Mouse (Mus musculus) forebrain, embryonic 10.5 days (tissue): ENCODE measurements around the gene Sept11. TPM values are rescaled to one million over a fixed set of nuclear protein-coding genes. Genes with fewer than 3 reads are reported as not detected.

Source experiments
- DNase-seq: peaks from one replicate; pipeline ENCODE4 v3.0.0-alpha.2; 2017; ENCODE audit warnings: low spot score; ENCODE audit errors: extremely low spot score
- H3K27ac ChIP-seq: fragments of 300-500 bp; sonication (generic); 2 replicates; pipeline ENCODE4 v1.5.1; 2016; ENCODE audit warnings: mild to moderate bottlenecking
- H3K27me3 ChIP-seq: fragments of 300-500 bp; sonication (generic); 2 replicates; pipeline ENCODE4 v1.6.1; 2016; ENCODE audit warnings: mild to moderate bottlenecking; ENCODE audit not compliant: poor library complexity, severe bottlenecking
- H3K36me3 ChIP-seq: fragments of 300-500 bp; sonication (generic); replicated peaks from 2 replicates; pipeline ENCODE4 v1.6.1; 2016; ENCODE audit warnings: mild to moderate bottlenecking, moderate library complexity
- H3K4me1 ChIP-seq: fragments of 300-500 bp; sonication (generic); 2 replicates; pipeline ENCODE4 v1.6.1; 2016
- H3K4me3 ChIP-seq: fragments of 300-500 bp; sonication (generic); 2 replicates; pipeline ENCODE4 v1.5.1; 2016; ENCODE audit warnings: mild to moderate bottlenecking, moderate library complexity
- H3K9me3 ChIP-seq: fragments of 300-500 bp; sonication (generic); 2 replicates; pipeline ENCODE4 v1.6.1; 2016; ENCODE audit warnings: mild to moderate bottlenecking, moderate library complexity
- WGBS: fragments of 180-500 bp; shearing (Covaris S2); methylation state at CpG from one replicate; pipeline ENCODE4 v1.1.7; 2016; 5-methylcytosine and 5-hydroxymethylcytosine counted together
- polyA plus RNA-seq: library from polyadenylated mRNA; unstranded; fragments of >200 nt; fragmentation: Nextera tagmentation; extraction: Ambion mirVana; gene quantifications from 2 replicates; pipeline ENCODE4 v1.2.1, GENCODE M21; 2016

Gene Sept11
- polyA plus RNA-seq, 1 experiment from 2014 or later = 277 TPM

DNA sequence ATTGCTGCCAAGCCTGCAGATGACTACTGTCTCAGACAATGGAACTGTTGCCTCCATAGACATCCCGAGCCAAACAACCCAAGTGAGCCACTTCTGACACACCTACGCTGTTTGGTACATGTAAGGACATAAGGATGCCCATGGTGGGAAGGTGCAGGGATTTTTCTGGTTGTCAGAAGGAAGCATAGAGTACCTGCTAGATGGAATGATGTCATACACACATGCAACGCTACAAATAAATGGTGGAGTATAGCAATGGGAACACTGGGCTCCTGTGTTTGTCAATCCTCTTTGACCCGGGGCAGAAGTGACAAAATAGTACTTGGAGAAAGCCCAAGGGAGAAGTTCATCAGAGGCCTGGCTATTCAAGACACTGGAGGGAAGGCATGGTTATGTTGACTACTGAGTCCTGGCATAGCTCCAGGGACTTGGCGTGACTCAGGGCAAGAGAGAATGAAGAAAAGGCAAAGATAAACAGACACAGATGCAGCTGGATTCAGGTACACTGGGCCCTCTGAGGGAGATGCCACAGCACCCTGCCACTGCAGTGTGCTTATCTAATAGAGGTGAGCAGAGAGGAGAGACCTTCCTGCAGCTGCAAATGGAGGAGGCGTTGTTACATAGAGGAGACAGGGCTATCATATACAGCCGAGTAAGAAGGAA, 15.4 kb upstream of the Sept11 start:
- WGBS = 90% methylated on average over 7 of the region's 7 CpGs
- no peaks in the 10 kb centered on the region for H3K27me3 ChIP-seq
- H3K27ac ChIP-seq = no peak overlapping the region
- no peaks in the 10 kb centered on the region for H3K36me3 ChIP-seq
- no peaks in the 10 kb centered on the region for H3K9me3 ChIP-seq
- no peak for DNase-seq
- no peak overlapping the region for H3K4me3 ChIP-seq
- H3K4me1 ChIP-seq = no peaks in the 10 kb centered on the region; the same call in 1 of the 2 replicates

DNA sequence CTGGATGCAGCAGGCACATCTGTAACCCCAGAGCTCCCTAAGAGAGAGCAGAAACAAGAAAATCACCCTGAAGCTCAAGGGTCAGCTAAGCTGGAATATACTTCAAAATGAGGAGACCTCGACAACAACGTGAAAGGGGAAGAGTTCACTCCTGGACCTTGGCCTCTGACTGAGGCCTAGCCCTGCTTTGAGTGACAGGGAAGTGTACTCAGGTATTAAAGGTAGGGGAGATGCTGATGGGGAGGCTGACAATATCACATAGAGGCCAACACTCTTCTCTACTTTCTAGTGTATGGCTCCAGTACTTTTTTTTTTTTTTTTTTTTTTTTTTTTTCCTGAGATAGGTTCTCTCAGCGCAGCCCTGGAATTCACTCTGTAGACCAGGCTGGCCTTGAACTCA, 13.6 kb upstream of the Sept11 start:
- no peak for DNase-seq
- Histone ChIP-seq H3K27ac (no peak overlapping the region), H3K4me1 (no peaks in the 10 kb centered on the region; the same call in 1 of the 2 replicates), H3K9me3 (no peaks in the 10 kb centered on the region), H3K36me3 (no peaks in the 10 kb centered on the region), H3K4me3 (no peak overlapping the region), H3K27me3 (no peaks in the 10 kb centered on the region)
- WGBS = 87% methylated on average over 3 of the region's 3 CpGs

GRCm38 (mm10) chr5:93085015-93085598, 8.1 kb upstream of the Sept11 start:
- DNase-seq = no peak
- no peaks in the 10 kb centered on the region for H3K4me1 ChIP-seq
- no peaks in the 10 kb centered on the region for H3K36me3 ChIP-seq
- no peaks in the 10 kb centered on the region for H3K9me3 ChIP-seq
- WGBS = 68% methylated on average over 4 of the region's 4 CpGs
- no peaks in the 10 kb centered on the region for H3K27me3 ChIP-seq
- H3K4me3 ChIP-seq = no peak overlapping the region
- H3K27ac ChIP-seq = no peak overlapping the region

DNA sequence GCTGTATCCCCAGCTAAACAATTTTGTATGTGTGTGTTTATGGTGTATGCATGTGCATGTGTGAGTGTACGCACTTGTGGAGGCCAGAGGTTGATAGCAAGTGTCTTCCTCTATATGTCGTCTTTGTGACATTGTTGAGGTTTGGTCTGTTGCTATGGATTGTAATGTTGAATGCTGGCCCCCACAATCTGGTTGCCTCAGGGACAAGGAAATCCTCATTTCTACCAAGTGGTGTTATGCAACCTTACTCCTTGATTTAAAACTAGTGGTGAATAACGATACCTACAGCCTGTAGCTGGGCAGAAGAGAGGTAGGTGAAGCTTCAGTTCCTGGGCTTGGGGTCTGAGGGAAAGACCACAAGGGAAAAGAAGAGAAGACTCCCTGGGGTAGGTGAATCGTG, 7.3 kb upstream of the Sept11 start:
- WGBS = 88% methylated on average over 4 of the region's 4 CpGs
- no peak overlapping the region for H3K4me3 ChIP-seq
- no peaks in the 10 kb centered on the region for H3K9me3 ChIP-seq
- H3K27me3 ChIP-seq = no peaks in the 10 kb centered on the region
- no peak for DNase-seq
- H3K27ac ChIP-seq = no peak overlapping the region
- no peaks in the 10 kb centered on the region for H3K36me3 ChIP-seq
- peaks cover 1% of the 10 kb centered on the region for H3K4me1 ChIP-seq

DNA sequence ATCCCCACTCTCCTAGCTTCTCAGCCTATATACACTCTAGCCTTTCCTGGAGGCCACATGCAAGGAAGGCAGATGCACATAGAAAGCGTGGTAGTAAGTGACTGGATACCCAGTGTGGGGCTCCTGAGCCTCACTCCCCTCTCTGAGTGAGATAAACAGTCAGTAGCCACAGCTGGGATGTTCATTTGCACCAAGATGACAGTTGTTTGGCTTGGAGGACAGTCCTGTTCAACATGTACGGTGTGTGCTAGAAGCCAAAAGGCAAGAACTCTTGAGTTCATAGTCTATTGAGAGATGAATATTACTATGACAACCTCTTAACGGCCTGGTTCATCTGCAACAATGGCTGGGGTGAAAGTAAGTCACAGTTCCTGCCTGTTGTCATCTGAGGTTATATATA, 2.0 kb upstream of the Sept11 start:
- no peak overlapping the region for H3K27ac ChIP-seq
- 84% methylated on average over 3 of the region's 3 CpGs for WGBS
- DNase-seq = no peak
- H3K4me1 ChIP-seq = peaks cover 37% of the 10 kb centered on the region
- no peaks in the 10 kb centered on the region for H3K9me3 ChIP-seq
- no peaks in the 10 kb centered on the region for H3K27me3 ChIP-seq
- 0 out of 2 replicates have a peak, but pooled peaks cover 2% of the 10 kb centered on the region for H3K36me3 ChIP-seq
- peak overlapping the region; percentile 94; the same call in 1 of the 2 replicates for H3K4me3 ChIP-seq

GRCm38 (mm10) chr5:93092147-93092781, 973 bp upstream of the Sept11 start:
- Histone ChIP-seq H3K4me3 (peak overlapping the region; percentile 94), H3K4me1 (peaks cover 47% of the 10 kb centered on the region), H3K27ac (peak overlapping the region; percentile 99), H3K27me3 (no peaks in the 10 kb centered on the region), H3K9me3 (no peaks in the 10 kb centered on the region), H3K36me3 (0 out of 2 replicates have a peak, but pooled peaks cover 2% of the 10 kb centered on the region)
- DNase-seq = peak; percentile 51
- WGBS = 8% methylated on average over 28 of the region's 28 CpGs

DNA sequence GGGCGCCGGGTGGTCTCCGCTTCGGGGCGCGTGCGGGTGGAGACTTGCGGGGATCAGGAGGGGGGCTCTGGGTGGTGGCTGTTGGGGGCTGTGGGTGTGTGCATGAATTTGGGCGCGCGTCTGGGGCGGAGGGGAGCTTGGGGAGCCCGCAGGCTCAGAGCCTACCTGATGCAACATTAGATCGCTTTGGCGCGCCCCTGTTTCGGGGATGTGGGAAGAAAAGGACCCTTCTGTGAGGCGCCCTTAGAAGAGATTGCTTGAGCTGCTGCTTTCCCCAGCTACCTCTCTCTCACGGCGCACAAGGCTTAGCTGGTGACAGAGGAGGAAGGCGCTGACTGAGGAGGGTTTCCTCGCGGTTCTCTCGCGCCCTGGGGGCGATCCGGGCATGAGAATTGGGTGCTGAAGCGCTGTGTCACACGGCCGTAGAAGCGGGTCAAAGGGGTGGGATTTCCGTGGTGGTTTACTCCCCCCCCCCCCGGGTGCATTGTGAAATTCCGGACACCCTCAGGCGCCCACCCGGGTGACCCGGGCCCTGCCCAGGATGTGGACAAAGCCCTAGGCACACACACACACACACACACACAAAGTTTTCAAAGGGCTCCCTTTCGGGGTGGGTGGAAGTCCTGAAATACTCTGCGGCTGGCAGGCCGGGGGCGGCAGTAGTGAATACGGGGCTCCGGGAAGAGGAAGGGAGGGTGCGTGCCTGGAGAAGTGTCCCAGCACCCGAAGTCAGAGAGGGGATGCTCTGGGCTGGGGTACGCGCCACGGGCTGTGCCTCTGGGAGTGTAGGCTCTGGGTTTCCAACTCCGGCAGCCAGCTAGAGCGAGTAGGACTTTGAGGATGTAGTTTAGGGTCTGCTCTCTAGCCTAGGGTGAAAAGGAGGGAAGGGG, 646 bp downstream of the Sept11 start:
- peak; percentile 68 for DNase-seq
- H3K4me3 ChIP-seq = peak overlapping the region; percentile 94
- H3K27ac ChIP-seq = peak overlapping the region; percentile 99
- peaks cover 64% of the 10 kb centered on the region for H3K4me1 ChIP-seq
- H3K36me3 ChIP-seq = peaks cover 17% of the 10 kb centered on the region
- under 1% methylated on average over 50 of the region's 50 CpGs for WGBS
- H3K9me3 ChIP-seq = no peaks in the 10 kb centered on the region
- no peaks in the 10 kb centered on the region for H3K27me3 ChIP-seq

GRCm38 (mm10) chr5:93095301-93095700, 2.1 kb downstream of the Sept11 start:
- Histone ChIP-seq H3K27ac (peak overlapping the region; percentile 5; the same call in 1 of the 2 replicates), H3K9me3 (no peaks in the 10 kb centered on the region), H3K4me1 (peaks cover 72% of the 10 kb centered on the region), H3K27me3 (no peaks in the 10 kb centered on the region), H3K4me3 (peak overlapping the region; percentile 94), H3K36me3 (peaks cover 28% of the 10 kb centered on the region)
- WGBS = 55% methylated on average over 7 of the region's 7 CpGs
- no peak for DNase-seq

GRCm38 (mm10) chr5:93097204-93097906, 4.1 kb downstream of the Sept11 start:
- H3K27me3 ChIP-seq = no peaks in the 10 kb centered on the region
- peaks cover 5% of the 10 kb centered on the region; the same call in 1 of the 2 replicates for H3K9me3 ChIP-seq
- DNase-seq = no peak
- peaks cover 72% of the 10 kb centered on the region for H3K4me1 ChIP-seq
- H3K4me3 ChIP-seq = no peak overlapping the region
- H3K36me3 ChIP-seq = peaks cover 47% of the 10 kb centered on the region
- H3K27ac ChIP-seq = no peak overlapping the region
- 77% methylated on average over 13 of the region's 13 CpGs for WGBS

- no peak overlapping the region for H3K4me3 ChIP-seq
- WGBS = 77% methylated on average over 6 of the region's 6 CpGs
- no peaks in the 10 kb centered on the region for H3K27me3 ChIP-seq
- H3K4me1 ChIP-seq = peaks cover 70% of the 10 kb centered on the region
- no peak overlapping the region for H3K27ac ChIP-seq
- peaks cover 5% of the 10 kb centered on the region; the same call in 1 of the 2 replicates for H3K9me3 ChIP-seq
- DNase-seq = no peak
- peaks cover 55% of the 10 kb centered on the region for H3K36me3 ChIP-seq
These were observed 5.0 kb downstream of the Sept11 start for GRCm38 (mm10) chr5:93098219-93098618.

- WGBS = 88% methylated on average over 14 of the region's 14 CpGs
- Histone ChIP-seq H3K36me3 (peaks cover 61% of the 10 kb centered on the region), H3K4me3 (no peak overlapping the region), H3K4me1 (peaks cover 70% of the 10 kb centered on the region), H3K27ac (no peak overlapping the region), H3K27me3 (no peaks in the 10 kb centered on the region), H3K9me3 (peaks cover 8% of the 10 kb centered on the region; the same call in 1 of the 2 replicates)
- no peak for DNase-seq
These were observed 5.6 kb downstream of the Sept11 start for GRCm38 (mm10) chr5:93098811-93099210.

GRCm38 (mm10) chr5:93100906-93101305, 7.7 kb downstream of the Sept11 start:
- no peak for DNase-seq
- Histone ChIP-seq H3K4me3 (no peak overlapping the region), H3K9me3 (peaks cover 8% of the 10 kb centered on the region; the same call in 1 of the 2 replicates), H3K36me3 (peaks cover 76% of the 10 kb centered on the region), H3K27ac (no peak overlapping the region), H3K27me3 (no peaks in the 10 kb centered on the region), H3K4me1 (peaks cover 53% of the 10 kb centered on the region)
- WGBS = 83% methylated on average over 4 of the region's 4 CpGs
